Mouse (Mus musculus) bone marrow macrophage, adult 2 months (primary cell): ENCODE measurements at regions not wholly inside any gene's neighbourhood (a gene's known extent, or its start where the extent isn't known, plus 50 kb on each side); places are given as distances from the start of the nearest gene placed in this dataset.

Experiments used
- CTCF ChIP-seq: IDR thresholded peaks from 2 replicates; pipeline ENCODE4 v1.5.1; 2012; ENCODE audit warnings: low read depth, mild to moderate bottlenecking, low read length, moderate library complexity
- POLR2A ChIP-seq: IDR thresholded peaks from 2 replicates; pipeline ENCODE4 v1.6.1; 2012; ENCODE audit warnings: mild to moderate bottlenecking, low read depth, low read length, borderline replicate concordance

GRCm38 (mm10) chr16:75285811-75286210, 300.1 kb downstream of the Lipi start:
- no peak for TF ChIP-seq POLR2A
- no peak for TF ChIP-seq CTCF
